Mouse (Mus musculus): ENCODE data around the gene Tomm40.

The Tomm40 gene
- long read RNA-seq, experiment 1, transcript Tomm40-202 (10 exons, 1,577 nt) = major isoform, 121 of 149 reads
- long read RNA-seq, experiment 1, transcript Tomm40-201 (9 exons, 1,646 nt) = minor isoform, 13 of 149 reads
- long read RNA-seq, experiment 1, partial matches to known transcripts = 6 of 149 reads
- long read RNA-seq, experiment 1, other reads (novel, unspliced or antisense) = 9 of 149 reads
- long read RNA-seq, experiment 2, transcript Tomm40-201 (9 exons, 1,646 nt) = minor isoform, 16 of 174 reads
- long read RNA-seq, experiment 2, transcript Tomm40-202 (10 exons, 1,577 nt) = major isoform, 138 of 174 reads
- long read RNA-seq, experiment 2, partial matches to known transcripts = 8 of 174 reads
- long read RNA-seq, experiment 2, other reads (novel, unspliced or antisense) = 11 of 174 reads

DNA sequence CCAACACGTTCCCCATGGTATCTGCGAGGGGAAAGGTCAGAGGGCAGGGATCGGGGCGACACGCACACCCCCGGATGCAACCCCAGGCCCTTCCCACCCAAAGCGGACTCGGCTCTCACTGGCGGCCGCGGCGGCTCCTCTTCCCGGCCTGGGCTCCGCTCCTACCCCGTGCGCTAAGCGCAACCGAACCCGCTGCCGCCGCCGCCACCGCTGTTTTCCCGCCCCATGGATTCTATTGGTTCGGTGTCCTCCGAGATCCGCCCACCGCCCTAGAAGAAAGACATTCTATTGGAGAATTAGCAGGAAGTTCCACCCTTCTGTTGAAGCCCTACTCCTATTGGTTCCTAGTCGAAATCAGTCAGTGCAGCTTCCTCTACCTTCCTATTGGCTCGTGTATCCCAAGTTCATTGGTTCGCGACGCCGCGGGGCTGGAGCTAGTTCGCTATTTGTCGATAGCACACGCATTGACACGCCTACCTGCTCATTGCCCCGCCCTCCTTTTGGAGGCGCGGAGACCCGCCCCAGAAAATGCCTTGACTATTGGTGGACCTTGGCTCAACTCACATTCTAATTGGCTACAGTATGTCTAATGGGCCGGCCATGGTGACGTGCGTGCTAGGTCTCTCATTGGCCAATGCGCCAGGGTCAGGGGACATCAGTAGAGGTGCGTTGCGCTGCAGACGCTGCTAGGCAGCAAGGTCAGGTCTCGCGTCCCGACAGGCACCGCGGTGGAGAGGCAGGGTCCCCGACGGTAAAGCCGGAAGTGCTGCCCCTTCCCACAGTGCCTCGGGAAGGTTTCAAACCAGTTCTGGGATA, at the start of gene Tomm40:
Tomm40 (minus strand) TSS at position 200 of the 816 bp plus-strand sequence.
- intact Hi-C loops (cut with DNase I) = no loop called here

GRCm38 (mm10) chr7:19764581-19764980, 49.3 kb upstream of the Tomm40 start:
- intact Hi-C loops (cut with DNase I) = no loop called here

GRCm38 (mm10) chr7:19763829-19764477, 48.7 kb upstream of the Tomm40 start:
- intact Hi-C loops (cut with DNase I) = no loop called here

GRCm38 (mm10) chr7:19762283-19762682, 47.0 kb upstream of the Tomm40 start:
- intact Hi-C loops (cut with DNase I) = no loop called here

DNA sequence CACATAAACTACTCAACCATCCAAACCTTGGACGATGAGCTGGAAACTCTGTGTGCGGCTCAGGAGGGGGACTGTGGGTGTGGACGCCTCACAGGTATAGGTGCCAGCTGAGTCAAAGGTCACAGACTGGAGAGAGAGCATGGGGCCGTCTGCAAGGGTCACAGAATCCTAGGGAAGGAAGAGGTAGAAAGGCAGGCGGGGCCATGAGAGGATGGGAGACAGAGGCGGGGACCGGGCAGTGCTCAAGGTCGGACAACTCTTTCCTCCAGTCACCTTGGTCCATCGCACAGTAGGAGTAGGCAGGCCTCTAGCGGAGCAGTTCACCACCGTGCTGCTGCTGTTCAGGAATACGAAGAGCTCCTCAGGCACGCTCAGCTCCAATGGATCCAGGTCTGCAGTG, 44.8 kb upstream of the Tomm40 start:
- intact Hi-C loops (cut with DNase I) = no loop called here

GRCm38 (mm10) chr7:19758623-19759022, 43.4 kb upstream of the Tomm40 start:
- intact Hi-C loops (cut with DNase I) = no loop called here

DNA sequence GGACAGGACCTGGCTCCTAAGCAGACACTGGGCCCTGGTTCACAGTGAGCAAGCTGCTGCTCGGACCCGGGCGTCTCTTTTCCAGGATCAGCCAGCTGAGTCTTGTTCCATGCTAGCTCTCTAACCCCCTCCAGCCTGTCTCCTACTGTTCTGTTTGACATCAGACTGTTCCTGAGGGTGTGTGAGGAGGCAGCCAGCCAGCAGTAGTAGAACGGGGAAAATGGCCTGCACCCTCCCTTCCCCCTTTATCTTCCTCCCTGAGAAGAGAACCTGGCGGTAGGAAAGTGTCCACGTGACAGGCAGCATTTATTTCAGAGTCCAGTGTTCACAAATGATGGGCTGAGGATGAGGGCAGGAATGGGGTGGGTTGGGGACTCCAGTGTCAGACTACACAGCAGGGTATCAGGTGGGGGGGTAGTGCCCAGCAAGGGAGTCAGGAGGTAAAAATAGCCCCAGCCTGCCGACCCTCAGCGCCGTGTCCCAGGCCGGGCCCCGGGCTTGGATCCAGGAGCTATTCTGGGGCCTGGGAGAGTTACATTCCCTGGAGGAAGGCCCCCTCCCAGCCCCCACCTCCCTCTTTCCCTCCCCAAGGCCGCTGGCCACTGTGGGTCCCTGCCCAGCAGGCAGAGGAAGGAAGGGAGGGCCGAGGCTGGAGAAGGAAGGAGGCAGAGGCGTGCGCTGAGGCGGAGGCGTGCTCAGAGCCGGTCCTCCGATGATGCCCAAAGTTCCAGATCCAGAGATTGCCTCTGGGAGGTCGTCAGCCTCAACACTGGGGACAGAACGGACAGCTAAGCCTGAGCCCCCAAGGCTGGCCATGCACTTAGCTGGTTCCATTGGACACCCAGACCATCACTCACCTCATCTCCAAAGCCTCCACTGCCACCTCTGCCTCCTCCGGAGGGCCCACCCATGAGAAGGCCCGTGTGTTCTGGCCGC, 40.9 kb upstream of the Tomm40 start:
- intact Hi-C loops (cut with DNase I) = loop anchor here (1.0 to 2.0 kb wide), 2 partner anchors 27 to 33 kb away; no protein-coding TSS in a partner anchor

- intact Hi-C loops (cut with DNase I) = loop anchor here (2.0 kb wide), 1 partner anchor 34 kb away; no protein-coding TSS in a partner anchor
These were observed 39.8 kb upstream of the Tomm40 start for GRCm38 (mm10) chr7:19755008-19755407.

DNA sequence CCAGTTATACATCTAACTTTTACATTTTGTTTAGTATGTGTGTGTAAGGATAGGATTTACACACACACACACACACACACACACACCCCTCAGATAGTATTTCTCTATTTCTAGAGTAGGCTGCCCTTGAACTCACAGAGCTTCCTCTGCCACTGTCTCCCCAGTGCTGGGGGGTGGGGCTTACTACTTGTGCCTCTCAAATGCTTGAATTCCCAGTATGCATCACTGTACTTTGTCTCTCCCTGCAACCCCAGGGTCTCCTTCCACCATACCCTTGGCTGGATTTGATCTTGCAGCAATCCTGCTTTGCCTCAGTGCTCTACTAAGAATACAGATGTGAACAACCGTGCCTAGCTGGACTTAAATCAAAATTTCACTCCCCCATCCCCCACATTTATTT, 38.8 kb upstream of the Tomm40 start:
- intact Hi-C loops (cut with DNase I) = loop anchor here (2.0 kb wide), 1 partner anchor 35 kb away; no protein-coding TSS in a partner anchor

DNA sequence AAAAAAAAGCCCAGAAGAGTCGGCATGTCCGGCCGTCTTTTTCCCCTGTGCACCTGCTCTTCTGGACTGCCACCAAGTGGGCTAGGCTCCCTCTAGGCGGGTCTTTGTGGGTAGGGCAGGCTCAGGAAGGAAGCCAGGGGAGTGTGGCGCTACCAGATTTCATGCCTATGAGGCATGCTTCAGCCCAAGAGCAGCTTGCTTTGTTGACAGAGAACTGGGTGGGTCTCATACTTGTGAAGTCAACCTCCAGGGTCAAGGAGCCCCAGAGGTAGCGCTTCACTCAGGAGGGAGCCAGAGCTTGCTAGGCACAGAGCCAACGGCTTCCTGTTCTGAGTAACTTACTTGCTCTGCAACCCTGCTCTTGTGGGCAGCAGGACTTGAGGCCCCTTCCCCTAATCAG, 38.3 kb upstream of the Tomm40 start:
- intact Hi-C loops (cut with DNase I) = no loop called here

GRCm38 (mm10) chr7:19752652-19753051, 37.4 kb upstream of the Tomm40 start:
- intact Hi-C loops (cut with DNase I) = no loop called here

DNA sequence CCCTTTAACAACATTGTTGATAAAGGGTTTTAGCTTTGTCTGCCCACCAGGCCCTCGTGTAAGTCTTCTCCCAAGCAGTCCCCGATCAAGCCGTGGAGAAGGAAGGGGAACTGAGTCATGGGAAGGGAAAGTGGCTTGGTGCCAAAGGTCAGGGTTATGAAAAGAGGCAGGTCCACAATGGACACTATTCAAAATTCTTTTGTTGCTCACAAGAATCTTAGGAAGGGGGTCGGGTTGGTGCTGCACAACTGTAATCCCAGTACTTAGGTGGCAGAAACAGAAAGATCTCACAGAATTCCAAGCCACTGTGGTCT, 35.8 kb upstream of the Tomm40 start:
- intact Hi-C loops (cut with DNase I) = no loop called here

DNA sequence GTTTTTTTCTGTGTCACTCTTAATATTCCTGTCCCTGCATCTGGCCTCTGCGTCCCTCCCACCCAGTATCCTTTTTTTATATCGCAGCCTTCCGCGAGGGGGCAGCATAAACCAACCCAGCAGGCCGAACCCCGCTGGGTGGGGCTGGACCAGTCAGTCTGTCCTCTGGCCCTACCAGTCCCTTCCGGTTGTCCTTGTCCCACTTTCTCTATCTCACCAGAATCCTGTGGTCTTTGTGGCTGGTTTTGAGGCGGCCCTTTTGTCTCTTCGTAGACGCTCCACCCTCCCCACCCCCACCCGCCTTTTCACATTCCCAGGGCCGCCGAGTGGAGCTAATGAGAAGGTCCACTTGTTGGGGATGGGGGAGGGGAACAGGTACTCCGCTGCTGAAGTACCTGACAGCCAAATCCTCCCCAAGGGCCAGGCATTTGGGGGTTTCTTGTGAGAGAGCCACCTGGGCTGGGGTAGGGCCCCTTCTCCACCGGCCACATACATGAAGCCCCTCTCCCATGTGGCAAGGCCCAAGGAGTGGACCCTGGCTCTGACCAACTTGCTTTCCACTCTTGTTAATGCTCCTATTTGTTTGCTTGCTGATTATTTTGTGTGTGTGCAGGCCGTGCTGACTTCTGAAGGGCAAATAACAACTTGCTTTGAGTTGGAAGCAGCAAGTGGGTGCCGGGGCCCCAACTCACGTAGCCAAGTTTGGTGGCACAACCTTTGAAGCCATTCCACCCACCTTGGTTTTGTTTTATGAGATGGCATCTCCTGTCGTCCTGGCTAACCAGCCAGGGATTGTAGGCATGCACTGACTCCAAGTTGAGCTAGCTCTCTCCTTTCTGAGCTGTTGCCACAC, 35.2 kb upstream of the Tomm40 start, which contains the start of gene Nectin2:
Nectin2 (minus strand) TSS at position 267 of the 853 bp plus-strand sequence.
- intact Hi-C loops (cut with DNase I) = no loop called here

- intact Hi-C loops (cut with DNase I) = loop anchor here (5.0 kb wide), 1 partner anchor 37 kb away; no protein-coding TSS in a partner anchor
These were observed 34.4 kb upstream of the Tomm40 start for GRCm38 (mm10) chr7:19749389-19750216.

- intact Hi-C loops (cut with DNase I) = loop anchor here (5.0 kb wide), 1 partner anchor 36 kb away; no protein-coding TSS in a partner anchor
These were observed 33.3 kb upstream of the Tomm40 start for GRCm38 (mm10) chr7:19748219-19749195.

GRCm38 (mm10) chr7:19747420-19748218, 32.4 kb upstream of the Tomm40 start:
- intact Hi-C loops (cut with DNase I) = loop anchor here (5.0 kb wide), 1 partner anchor 35 kb away; no protein-coding TSS in a partner anchor

All from adrenal gland (tissue).